Mouse (Mus musculus) embryonic stem cell, embryonic (primary cell): ENCODE data around the gene Soat1.
"Not testable (repeated sequence)": the region's sequence is repeated elsewhere in the genome, so short reads cannot be mapped to it uniquely, and the experiment has no call there.

Source experiments
- CTCF ChIA-PET, 4 experiments: fragments of 300-600 bp in 2 of 4; fragments of 350-600 bp in 2 of 4; sonication (Branson Sonifier 250); formaldehyde crosslinking; loops; one replicate each; lab custom pipeline; 2022; ENCODE audit warnings: inconsistent platforms in 2 of 4; lab: Charles Lee
- POLR2A ChIA-PET, 4 experiments: fragments of 300-600 bp in 2 of 4; fragments of 350-600 bp in 2 of 4; sonication (Branson Sonifier 250); formaldehyde crosslinking; loops; one replicate each; lab custom pipeline; 2022; ENCODE audit warnings: antibody characterized with exemption in 4 of 4, inconsistent platforms in 1 of 4; lab: Charles Lee

The Soat1 gene

DNA sequence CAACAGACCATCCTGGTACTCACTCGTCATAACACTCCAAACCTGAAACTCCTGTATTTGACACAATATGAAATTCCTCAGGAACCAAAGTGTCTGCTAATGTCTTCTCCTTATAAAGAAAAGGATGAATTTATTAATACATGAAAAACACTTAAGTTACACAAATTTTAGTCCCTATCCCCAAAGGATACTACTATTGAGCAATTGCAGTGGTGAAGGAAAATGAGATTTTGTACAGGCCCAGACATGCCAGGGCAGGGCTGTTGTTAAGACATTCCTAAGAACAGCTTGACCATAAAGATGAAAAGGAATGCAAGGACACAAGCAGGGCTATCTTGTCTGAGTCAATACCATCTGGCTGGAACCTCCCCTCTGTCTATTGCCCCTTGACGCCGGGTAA lies 74.0 kb downstream of the Soat1 start:
- CTCF ChIA-PET: interaction anchor here in 2 of 4 experiments (0.5 to 0.7 kb wide), 2 partner anchors 310 to 739 kb away, joined by 3 to 4 read pairs; no protein-coding TSS in a partner anchor
- POLR2A ChIA-PET: not testable (repeated sequence)

DNA sequence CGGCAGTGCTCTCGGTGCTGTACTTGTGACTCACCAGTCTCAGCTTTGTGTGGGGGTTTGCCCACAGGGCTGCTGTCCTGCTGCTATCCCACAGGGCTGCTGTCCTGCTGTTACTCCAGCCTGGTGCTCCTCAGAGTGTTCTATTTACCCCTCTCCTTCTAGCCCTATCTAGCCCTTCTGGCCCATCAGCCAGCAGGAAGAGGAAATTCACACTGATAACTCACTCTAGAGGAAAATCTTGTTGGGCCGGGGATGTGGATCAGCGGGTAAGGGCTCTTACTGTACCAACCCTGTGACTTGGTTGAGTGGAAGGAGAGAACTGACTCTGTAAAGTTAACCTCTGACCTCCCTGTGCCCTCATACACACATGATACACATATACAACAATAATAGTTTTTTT lies 81.0 kb downstream of the Soat1 start:
- CTCF ChIA-PET: no interaction called here

DNA sequence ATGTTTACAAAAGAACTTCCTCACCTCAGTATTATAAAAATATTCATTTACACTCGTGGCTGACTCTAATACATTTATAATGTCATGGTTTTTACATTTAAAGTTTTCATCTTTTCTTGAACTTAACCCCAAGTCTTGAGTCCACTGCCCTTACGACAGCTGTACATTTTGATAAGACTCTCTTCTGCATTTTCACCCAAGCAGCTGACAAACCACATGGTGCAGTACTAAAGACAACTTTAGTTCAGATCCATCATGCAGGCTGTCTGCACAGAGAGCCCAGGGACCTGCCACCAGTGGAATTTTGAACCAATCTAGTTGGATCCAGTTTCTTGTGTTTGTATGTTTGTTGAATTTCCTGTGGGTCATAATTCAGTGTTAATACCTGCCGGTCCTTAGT lies 87.3 kb downstream of the Soat1 start:
- ChIA-PET CTCF (no interaction called here), POLR2A (no interaction called here)

More for the DNA sequence above, 81.0 kb downstream of the Soat1 start:
- POLR2A ChIA-PET: interaction anchor here in 1 of 4 experiments (1.4 kb wide), 1 partner anchor 9 kb away, joined by 3 read pairs; no protein-coding TSS in a partner anchor

DNA sequence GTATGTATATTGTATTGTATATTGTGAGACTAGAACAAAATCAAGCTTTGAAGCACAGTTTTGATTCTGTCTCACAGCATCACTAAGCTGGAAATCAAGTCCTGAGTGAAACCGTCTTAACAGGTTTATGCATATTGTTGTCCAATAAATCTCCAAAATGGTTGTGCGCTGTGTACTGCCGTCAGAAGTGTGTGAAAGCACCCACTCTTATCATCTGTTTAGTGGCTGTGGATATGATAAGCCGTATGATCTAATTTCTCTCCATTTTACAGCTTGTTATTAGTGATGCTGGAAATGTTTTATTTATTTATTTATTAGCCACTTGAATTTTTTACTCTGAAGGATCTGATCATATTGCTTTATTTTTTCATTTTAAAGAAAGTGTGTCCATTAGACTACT lies 87.9 kb downstream of the Soat1 start:
- POLR2A ChIA-PET: no interaction called here
- CTCF ChIA-PET: no interaction called here

DNA sequence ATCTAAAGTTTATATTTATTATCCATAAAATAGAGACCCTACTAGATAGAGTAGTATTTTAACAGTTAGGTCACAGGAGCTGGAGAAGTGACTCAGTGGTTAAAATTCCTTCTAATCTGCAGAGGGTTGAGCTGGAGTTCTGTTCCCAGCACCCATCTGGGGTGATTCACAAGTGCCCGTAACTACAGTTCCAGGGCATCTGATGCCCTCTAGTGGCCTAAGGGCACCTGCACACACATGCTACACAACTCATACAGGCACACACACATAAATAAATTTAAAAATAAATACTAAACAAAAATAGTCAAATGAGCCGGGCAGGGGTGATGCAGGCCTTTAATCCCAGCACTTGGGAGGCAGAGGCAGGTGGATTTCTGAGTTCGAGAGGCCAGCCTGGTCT lies 92.9 kb downstream of the Soat1 start:
- ChIA-PET POLR2A (no interaction called here), CTCF (interaction anchor here in 2 of 4 experiments (0.6 to 0.7 kb wide), 2 partner anchors 9 to 296 kb away, joined by 3 read pairs; no protein-coding TSS in a partner anchor)
